Mouse (Mus musculus): Measurements from ENCODE around the gene Phlpp2.

Gene Phlpp2

DNA sequence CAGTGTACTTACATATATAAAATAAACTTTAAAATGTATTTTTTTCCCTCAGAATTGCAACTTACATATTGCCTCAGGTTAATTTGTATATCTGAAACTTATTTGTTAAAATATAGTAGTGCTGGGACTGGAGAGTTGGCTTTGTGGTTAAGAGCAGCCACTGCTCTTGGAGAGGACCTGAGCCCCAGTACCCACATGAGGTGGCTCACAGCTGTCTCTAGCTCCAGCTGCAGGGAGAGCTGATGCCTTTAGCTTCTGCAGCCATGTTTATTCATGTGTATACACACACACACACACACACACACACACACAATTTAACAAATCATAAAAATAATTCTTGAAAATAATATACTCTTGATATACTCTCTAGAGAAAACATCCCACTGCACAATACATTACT, 34.0 kb downstream of the Phlpp2 start:
- in situ Hi-C loops (cut with MboI, MseI), result no loop called here

- in situ Hi-C loops (cut with MboI, MseI), result no loop called here
These were observed 35.6 kb downstream of the Phlpp2 start for GRCm38 (mm10) chr8:109903909-109904469.

DNA sequence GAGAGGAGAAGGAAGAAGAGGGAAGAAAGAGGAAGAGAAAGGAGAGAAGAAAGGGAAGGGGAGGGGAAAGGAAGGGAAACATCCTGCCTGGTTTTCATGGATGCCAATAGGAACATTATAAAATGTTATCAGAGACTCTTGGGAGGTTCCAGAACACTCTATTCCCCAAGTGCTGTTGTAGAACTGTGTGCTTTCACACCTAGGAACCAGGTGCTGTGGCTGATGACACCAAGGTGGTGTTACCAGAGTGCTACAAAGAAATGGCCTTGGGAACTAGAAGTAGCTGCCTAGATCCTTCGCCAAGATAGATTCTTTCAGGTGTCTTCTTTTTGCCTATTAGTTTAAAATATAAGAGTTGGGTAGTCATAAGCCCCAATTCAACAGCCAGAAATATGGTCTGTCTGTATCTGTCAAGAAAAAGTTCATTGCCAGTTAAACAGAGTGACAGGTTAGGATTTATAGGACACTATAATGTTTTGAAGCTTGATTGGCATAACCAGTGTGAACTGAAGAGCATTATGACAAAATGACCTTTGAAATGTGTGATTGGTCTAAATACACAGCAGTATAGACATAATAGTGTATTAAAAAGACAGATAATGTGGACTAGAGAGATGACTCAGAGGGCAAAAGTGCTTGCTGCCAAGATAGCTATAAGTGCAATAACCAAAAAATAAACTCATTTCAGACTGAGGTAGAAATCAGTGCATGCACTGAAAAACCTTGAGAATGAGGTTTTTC, 36.8 kb downstream of the Phlpp2 start:
- in situ Hi-C loops (cut with MboI, MseI), result no loop called here

DNA sequence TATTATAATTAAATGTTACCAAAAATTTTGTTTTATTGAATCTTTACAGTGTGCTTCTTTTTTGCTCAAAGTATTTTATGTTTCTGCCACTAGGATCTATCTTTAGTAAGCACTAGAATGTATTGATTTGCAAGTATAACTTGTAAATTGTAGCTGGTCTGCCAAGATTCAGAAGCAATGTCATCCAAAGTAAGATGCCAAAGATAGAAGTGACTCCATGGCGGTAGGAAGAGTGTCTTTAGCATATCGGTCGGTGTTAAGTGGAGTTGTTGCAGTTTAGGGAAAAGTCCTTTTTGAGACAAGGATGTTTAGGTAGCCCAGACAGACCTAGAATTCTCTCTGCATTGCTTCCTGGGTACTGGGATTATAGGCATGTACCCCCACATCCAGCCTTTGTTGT, 38.6 kb downstream of the Phlpp2 start:
- in situ Hi-C loops (cut with MboI, MseI), result no loop called here

DNA sequence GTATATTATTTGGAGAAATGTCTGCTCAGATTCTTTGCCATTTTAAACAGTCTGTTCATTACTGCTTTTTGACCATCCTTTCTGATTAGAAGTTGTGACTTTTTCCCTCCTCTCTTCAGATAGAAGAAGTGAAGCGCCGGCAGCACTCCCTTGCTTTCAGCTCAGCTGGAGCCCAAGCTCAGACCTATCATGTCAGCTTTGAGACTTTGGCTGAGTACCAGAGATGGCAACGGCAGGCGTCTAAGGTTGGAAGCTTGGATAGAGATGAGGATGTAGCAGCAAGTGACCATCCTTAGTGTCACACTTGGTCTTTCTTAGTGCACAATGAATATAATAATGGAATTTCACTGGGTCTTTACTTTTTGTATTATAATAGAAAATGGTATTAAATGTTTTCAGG, 39.0 kb downstream of the Phlpp2 start:
- in situ Hi-C loops (cut with MboI, MseI), result no loop called here

- in situ Hi-C loops (cut with MboI, MseI), result no loop called here
These were observed 48.9 kb downstream of the Phlpp2 start for GRCm38 (mm10) chr8:109917277-109917676.

DNA sequence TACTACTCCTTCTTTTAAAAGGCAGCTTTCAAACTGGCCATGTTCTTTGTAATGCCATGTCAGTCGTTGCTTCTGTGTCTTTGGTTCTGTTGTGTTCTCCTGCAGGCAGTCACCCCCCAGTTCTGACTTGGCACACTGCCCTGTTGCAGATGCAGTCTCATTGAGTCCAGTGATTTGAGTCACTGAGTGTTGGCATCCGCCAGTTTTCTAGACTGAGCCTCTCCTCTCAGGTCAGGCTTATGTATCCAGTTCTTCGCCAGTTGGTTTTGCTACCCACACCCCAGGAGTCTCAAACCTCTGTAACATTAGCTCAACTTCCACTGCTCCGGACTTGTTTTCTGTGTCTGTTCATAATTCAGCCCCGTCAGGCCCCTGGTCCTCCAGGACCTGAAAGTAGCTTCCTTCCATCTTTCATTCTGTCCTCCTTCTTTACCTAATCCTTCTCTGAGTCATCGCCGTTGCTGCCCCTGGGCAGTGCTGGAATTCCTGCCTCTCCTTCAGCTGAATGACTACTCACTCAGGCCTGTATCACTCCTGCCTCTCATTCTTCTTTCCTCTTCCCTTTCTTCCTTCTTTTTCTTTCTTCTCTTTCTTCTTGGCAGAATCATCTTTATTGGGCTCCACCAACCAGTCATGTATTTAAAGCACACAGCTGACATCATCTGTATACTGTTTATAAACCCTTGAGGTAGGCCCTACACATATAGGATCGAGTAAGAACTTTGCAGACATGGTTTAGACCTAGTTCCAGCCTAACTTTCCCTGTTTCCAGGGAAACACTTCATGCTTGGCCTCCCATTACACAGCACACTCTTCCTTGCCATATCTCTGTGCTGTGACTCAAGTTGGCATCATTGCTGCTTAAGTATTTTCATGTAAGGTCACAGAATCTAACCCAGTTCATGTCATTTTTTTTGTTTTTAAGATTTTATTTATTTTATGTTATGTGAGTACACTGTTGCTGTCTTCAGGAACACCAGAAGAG, 52.4 kb downstream of the Phlpp2 start:
- in situ Hi-C loops (cut with MboI, MseI), result no loop called here

GRCm38 (mm10) chr8:109941606-109942360, 73.4 kb downstream of the Phlpp2 start:
- in situ Hi-C loops (cut with MboI, MseI), result no loop called here

DNA sequence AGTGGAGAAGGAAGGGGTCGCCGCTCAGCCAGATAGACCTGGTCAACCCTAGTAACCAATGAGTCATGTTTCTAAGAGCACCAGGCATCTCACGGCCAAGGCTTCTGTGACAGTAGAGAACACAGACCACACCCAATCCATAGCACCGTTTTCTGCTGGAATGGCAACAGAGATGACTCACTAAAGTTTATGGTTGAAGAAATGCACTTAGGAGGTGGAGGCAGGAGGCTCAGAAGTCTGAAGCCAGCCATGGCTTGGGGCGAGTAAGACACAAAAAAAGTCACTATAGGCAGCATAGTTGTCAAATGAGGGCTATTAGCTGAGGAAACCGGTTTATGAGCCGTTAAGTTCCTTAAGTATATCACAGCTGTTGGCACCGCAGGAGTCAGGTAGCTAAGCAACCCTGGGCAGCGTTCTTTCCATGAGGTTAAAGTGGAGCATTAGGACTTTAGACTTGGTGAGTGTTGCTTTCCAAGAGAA, 76.9 kb downstream of the Phlpp2 start:
- in situ Hi-C loops (cut with MboI, MseI), result no loop called here

GRCm38 (mm10) chr8:109945694-109946093, 77.4 kb downstream of the Phlpp2 start:
- in situ Hi-C loops (cut with MboI, MseI), result no loop called here

GRCm38 (mm10) chr8:109946272-109946671, 77.9 kb downstream of the Phlpp2 start:
- in situ Hi-C loops (cut with MboI, MseI), result no loop called here

- in situ Hi-C loops (cut with MboI, MseI), result no loop called here
These were observed 79.3 kb downstream of the Phlpp2 start for GRCm38 (mm10) chr8:109947447-109948284.

GRCm38 (mm10) chr8:109948285-109948564, 79.9 kb downstream of the Phlpp2 start:
- in situ Hi-C loops (cut with MboI, MseI), result no loop called here

DNA sequence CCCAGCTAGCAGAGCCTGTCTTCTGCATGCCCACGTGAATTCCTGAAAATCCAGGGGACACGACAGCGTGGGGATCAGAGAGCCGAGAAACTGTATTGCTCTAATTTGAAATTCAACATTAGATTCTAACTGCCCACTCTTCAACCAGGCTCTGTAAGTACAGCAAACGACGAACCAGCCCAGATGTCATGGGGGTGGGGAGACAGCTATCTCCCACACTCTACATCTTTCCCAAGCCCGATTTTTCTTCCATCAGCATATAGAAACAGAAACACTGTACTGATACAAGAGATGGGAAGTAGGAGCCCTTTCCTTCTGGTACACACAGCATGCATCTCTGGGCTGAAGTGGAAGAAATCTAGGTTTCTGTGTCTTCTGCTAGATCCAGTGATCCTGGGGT, 83.8 kb downstream of the Phlpp2 start:
- in situ Hi-C loops (cut with MboI, MseI), result no loop called here

GRCm38 (mm10) chr8:109954486-109954948, 86.2 kb downstream of the Phlpp2 start:
- in situ Hi-C loops (cut with MboI, MseI), result no loop called here

DNA sequence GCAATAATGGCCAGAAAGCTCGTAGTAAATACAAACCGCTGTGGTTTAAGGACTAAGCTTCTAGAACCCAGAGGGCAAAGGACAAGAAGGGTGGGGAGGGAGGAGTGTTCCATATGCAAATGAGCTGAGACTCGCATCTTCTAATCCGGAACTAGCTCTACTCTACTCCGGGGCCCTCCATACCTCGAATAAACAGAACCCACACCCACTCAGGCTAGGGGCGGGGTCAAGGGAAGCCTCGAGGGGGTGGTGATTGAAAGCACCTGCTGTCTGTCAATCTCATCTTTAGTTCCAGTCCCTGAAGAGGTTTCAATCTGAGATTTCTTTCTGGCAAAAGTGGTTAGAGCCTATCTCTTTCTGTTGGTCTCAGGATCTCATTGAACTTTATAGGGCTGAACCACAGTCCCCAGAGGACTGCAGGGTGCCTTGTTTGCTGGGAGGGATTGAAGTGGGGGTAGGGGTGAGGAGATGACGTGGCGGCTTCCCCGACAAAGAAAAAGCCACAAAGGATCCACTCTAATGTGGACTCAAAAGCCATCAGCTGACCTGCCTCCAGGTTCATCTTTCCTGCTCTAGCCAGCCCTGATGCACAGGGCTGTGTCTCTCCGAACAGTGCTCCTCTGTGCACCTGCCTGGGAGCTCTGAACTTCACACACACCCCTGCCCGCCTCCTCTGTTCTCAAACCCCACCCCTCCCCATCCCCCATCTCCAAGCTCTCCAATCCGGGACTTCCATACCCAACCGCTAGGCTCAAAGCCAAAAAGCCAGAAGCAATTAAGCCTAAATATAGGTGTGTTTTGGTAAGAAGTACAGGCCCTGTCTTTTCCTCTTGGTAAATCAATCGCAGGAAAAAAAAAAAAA, 89.1 kb downstream of the Phlpp2 start:
- in situ Hi-C loops (cut with MboI, MseI), result no loop called here

DNA sequence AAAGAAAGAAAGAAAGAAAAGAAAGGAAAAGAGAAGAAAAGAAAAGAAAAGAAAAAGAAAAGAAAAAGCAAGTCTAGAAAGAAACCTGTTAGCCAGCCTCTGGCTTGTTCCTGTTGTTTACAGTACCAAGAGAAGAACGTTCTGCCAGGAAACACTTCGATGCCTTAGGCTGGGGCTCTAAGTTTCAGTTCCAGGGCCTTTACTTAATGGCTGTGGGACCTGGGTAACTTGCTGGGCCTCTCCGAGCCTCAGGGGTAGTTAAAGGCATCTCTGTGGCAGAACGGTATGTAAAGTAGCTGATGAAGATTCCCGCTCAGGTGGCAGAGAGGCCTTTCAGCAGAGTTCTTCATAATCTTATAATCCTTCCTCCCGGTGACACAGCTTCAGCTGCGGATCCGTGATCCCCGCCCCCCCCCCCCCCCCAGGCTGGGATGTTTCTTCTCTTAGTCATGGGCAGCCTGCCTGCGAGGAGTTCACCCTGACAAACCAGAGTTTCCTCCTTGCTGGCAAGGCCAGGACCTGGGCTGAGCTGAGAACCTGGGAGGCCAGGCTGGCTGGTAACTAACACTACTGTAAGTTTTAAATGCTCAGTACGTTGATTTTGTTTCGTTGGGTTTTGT, 89.8 kb downstream of the Phlpp2 start:
- in situ Hi-C loops (cut with MboI, MseI), result no loop called here

DNA sequence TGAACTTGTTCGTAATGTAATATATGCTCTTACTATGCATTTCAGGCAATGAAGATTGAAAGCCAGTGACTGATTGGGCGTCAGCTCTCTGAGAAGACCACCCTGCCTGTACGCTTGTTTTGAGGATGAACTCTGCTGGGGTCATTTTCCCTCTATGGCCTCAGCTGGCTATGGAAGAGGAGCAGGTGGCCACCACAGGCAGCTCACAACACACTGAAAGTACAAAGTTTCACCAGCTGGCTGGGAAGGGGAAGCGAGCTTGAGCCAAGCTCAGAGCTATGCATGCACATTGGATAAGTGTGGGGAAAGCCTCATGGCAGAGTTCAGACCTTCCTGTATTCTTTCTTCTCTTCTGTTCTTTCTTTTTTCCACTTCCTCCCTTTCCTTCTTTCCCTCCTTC, 90.8 kb downstream of the Phlpp2 start:
- in situ Hi-C loops (cut with MboI, MseI), result no loop called here

- in situ Hi-C loops (cut with MboI, MseI), result no loop called here
These were observed 93.5 kb downstream of the Phlpp2 start, which contains the start of gene Marveld3 for GRCm38 (mm10) chr8:109961693-109962367. Marveld3 (minus strand) TSS chr8:109962203.

Measured in T-helper 17 cell (primary cell).